Mouse (Mus musculus) lung, adult 2 months (tissue): ENCODE results near the gene Snapin. TPM values are rescaled to one million over a fixed set of nuclear protein-coding genes. Genes with fewer than 3 reads are reported as not detected.

ENCODE experiments used
- DNase-seq: peaks from one replicate; pipeline ENCODE4 v3.0.0; 2022
- H3K4me1 ChIP-seq: fragments of 200-500 bp; 2 replicates; pipeline ENCODE4 v1.6.1; 2011; ENCODE audit warnings: low read length; ENCODE audit not compliant: control insufficient read depth, insufficient read depth
- H3K4me3 ChIP-seq: fragments of 200-500 bp; replicated peaks from 2 replicates; pipeline ENCODE3; 2011; ENCODE audit warnings: low read depth, mild to moderate bottlenecking, control low read depth, low read length; ENCODE audit errors: extremely low read depth
- CTCF ChIP-seq: fragments of 200-500 bp; IDR thresholded peaks from 2 replicates; pipeline ENCODE4 v1.5.1; 2011; ENCODE audit warnings: mild to moderate bottlenecking, low read length, control low read depth; ENCODE audit not compliant: insufficient read depth
- POLR2A ChIP-seq: fragments of 200-500 bp; IDR thresholded peaks from 2 replicates; pipeline ENCODE4 v1.6.1; 2011; ENCODE audit warnings: low read depth, mild to moderate bottlenecking, control low read depth, low read length, borderline replicate concordance; ENCODE audit errors: extremely low read depth
- WGBS: fragments of 180-500 bp; shearing (Covaris S2); methylation state at CpG from one replicate; pipeline ENCODE4 v1.1.7; 2018; 5-methylcytosine and 5-hydroxymethylcytosine counted together
- polyA plus RNA-seq: library from polyadenylated mRNA; depleted of rRNA; stranded (reverse); fragments of >200 nt; gene quantifications from 2 replicates; pipeline ENCODE4 v1.2.3, GENCODE M21; 2012

Snapin gene
- polyA plus RNA-seq, 1 experiment: 47.3 TPM

- WGBS: 42% methylated on average over 7 of the region's 7 CpGs
- Histone ChIP-seq H3K4me3 (peak overlapping the region; percentile 13), H3K4me1 (no peaks in the 10 kb centered on the region; the same call in 1 of the 2 replicates)
- TF ChIP-seq CTCF (no peak), POLR2A (no peak)
- no peak for DNase-seq
These were observed 28.3 kb downstream of the Snapin start for GRCm38 (mm10) chr3:90462579-90462978.

- H3K4me3 ChIP-seq: no peak overlapping the region
- no peak for DNase-seq
- WGBS: 70% methylated on average over 3 of the region's 3 CpGs
- no peaks in the 10 kb centered on the region; the same call in 1 of the 2 replicates for H3K4me1 ChIP-seq
- TF ChIP-seq POLR2A (no peak), CTCF (no peak)
These were observed 28.9 kb downstream of the Snapin start for GRCm38 (mm10) chr3:90461935-90462334.

- TF ChIP-seq CTCF (no peak), POLR2A (no peak)
- H3K4me1 ChIP-seq: no peaks in the 10 kb centered on the region; the same call in 1 of the 2 replicates
- H3K4me3 ChIP-seq: no peak overlapping the region
- DNase-seq: no peak
- 48% methylated on average over 5 of the region's 5 CpGs for WGBS
These were observed 30.5 kb downstream of the Snapin start for GRCm38 (mm10) chr3:90460315-90460714.

GRCm38 (mm10) chr3:90459727-90460126, 31.1 kb downstream of the Snapin start:
- DNase-seq: no peak
- Histone ChIP-seq H3K4me3 (no peak overlapping the region), H3K4me1 (no peaks in the 10 kb centered on the region; the same call in 1 of the 2 replicates)
- TF ChIP-seq CTCF (no peak), POLR2A (no peak)
- 81% methylated on average over 9 of the region's 9 CpGs for WGBS

DNA sequence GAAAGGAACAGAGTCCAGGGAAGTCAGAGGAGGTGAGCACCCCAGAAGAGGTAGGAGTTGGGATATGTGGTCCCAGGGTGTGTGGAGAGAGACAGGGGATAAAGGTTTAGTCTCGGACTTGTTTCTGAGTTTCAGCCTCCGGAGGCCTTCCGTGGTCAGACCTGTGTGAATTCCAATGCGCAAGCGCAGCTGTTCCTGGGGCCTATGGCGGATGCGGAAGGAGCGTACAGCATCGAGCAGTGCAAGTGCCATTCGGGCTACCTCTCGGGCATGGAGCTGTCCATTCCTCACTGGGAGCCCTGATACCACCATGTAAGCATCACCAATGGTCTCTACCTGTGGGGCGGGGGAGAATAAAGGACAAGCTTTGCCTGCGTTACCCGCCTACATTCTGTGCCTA, 35.9 kb downstream of the Snapin start:
- no peak for TF ChIP-seq POLR2A
- TF ChIP-seq CTCF: no peak
- WGBS: 93% methylated on average over 14 of the region's 14 CpGs
- DNase-seq: no peak
- H3K4me3 ChIP-seq: no peak overlapping the region
- peaks cover 3% of the 10 kb centered on the region; the same call in 1 of the 2 replicates for H3K4me1 ChIP-seq

- 33% methylated on average over 10 of the region's 10 CpGs for WGBS
- TF ChIP-seq POLR2A (no peak), CTCF (no peak)
- H3K4me3 ChIP-seq: no peak overlapping the region
These were observed 39.3 kb downstream of the Snapin start for GRCm38 (mm10) chr3:90451396-90452095.

GRCm38 (mm10) chr3:90450874-90451273, 40.0 kb downstream of the Snapin start:
- Histone ChIP-seq H3K4me1 (peaks cover 8% of the 10 kb centered on the region; the same call in 1 of the 2 replicates), H3K4me3 (no peak overlapping the region)
- DNase-seq: no peak
- 37% methylated on average over 12 of the region's 12 CpGs for WGBS
- no peak for TF ChIP-seq POLR2A
- no peak for TF ChIP-seq CTCF

More at GRCm38 (mm10) chr3:90451396-90452095, 39.3 kb downstream of the Snapin start:
- peaks cover 8% of the 10 kb centered on the region; the same call in 1 of the 2 replicates for H3K4me1 ChIP-seq
- no peak for DNase-seq

DNA sequence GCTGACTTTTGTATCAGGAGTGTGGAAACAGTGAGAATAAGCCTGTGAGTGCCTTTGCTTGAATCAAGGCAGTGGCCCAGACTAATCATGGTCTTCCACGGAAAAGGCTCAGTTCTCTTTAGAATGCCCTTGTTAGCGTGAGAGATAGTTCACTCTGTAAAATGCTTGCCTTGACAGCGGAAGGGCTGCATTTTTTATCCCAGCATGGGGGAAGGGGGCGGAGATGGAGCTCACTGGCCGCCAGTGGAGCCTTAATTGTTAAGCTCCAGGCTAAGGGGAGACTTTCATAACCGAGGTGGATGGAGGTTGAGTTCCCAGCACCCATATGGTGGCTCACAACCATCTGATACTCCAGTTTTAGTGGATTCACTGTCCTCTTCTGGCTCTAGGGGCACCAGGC, 42.2 kb downstream of the Snapin start:
- TF ChIP-seq CTCF (no peak), POLR2A (no peak)
- no peak for DNase-seq
- Histone ChIP-seq H3K4me3 (no peak overlapping the region), H3K4me1 (peaks cover 9% of the 10 kb centered on the region; the same call in 1 of the 2 replicates)
- WGBS: 49% methylated on average over 6 of the region's 6 CpGs

- Histone ChIP-seq H3K4me1 (peaks cover 9% of the 10 kb centered on the region; the same call in 1 of the 2 replicates), H3K4me3 (no peak overlapping the region)
- WGBS: 42% methylated on average over 7 of the region's 7 CpGs
- no peak for DNase-seq
- 0 out of 2 replicates have a peak, but pooled peaks have one; percentile 25 for TF ChIP-seq POLR2A
- no peak for TF ChIP-seq CTCF
These were observed 43.7 kb downstream of the Snapin start for GRCm38 (mm10) chr3:90447123-90447494.
